Comparison of ENCODE assay signal across 9 mouse cellular contexts in genomic region chr9:49975938-49976671, GRCm38 (mm10).
A peak's percentile ranks its signal among the peaks of the same experiment; 100 is the strongest.
DNase-seq lines count a peak whose midpoint lies in the region; ATAC-seq and TF ChIP-seq lines count a peak whose summit lies in the region.
"Had no signal": no experiment of that assay in that cellular context is flagged by ENCODE, and none has a peak within 500 bp of the region (broad histone marks: within the 10 kb centered on the region; RNA-seq: fewer than 3 reads in every experiment).

No protein-coding gene starts in this region.

- in situ Hi-C loops in Patski (cut with MboI; ENCODE audit: low pct_unique_long_range_greater_than_20kb): loop anchor here (5.0 kb wide), 1 partner anchor 99 kb away; no protein-coding TSS in a partner anchor

- WGBS in hindbrain, postnatal 0 days: 21% methylated on average over 11 of the region's 11 CpGs
- WGBS in midbrain, postnatal 0 days: 48% methylated on average over 11 of the region's 11 CpGs

- ATAC-seq in Patski: peak; percentile 60
- peak; percentile 76 for ATAC-seq in hindbrain, postnatal 0 days
- 0 out of 2 replicates have a peak, but pooled peaks have one; percentile 23 for ATAC-seq in midbrain, postnatal 0 days (ENCODE audit: low FRiP score)
- no peak for ATAC-seq in activated CD4-positive, CD25-positive, alpha-beta regulatory T cell, adult 4 months

- H3K9me3 ChIP-seq in hindbrain, postnatal 0 days (ENCODE audit: low read length): no peaks in the 10 kb centered on the region
- H3K9me3 ChIP-seq in midbrain, postnatal 0 days (ENCODE audit: low read length): no peaks in the 10 kb centered on the region

- H3K4me3 ChIP-seq in hindbrain, postnatal 0 days (ENCODE audit: low read length): no peak overlapping the region
- H3K4me3 ChIP-seq in midbrain, postnatal 0 days (ENCODE audit: low read depth, low read length): no peak overlapping the region

- peak; percentile 95 for DNase-seq in Patski (ENCODE audit: low read depth, low spot score)
- peak; percentile 81 for DNase-seq in cerebellum, adult 11-12 months
- DNase-seq in gastrocnemius, postnatal 14 days: peak; percentile 72
- peak; percentile 91 for DNase-seq in hindbrain, postnatal 0 days (ENCODE audit: low spot score)
- DNase-seq in left cerebral cortex, adult 18-20 months (ENCODE audit: low spot score in 2 of 2): peak; percentile 74 to 76
- DNase-seq in midbrain, postnatal 0 days (ENCODE audit: low spot score): peak; percentile 90
- DNase-seq in embryo, embryonic 10 days (ENCODE audit: low spot score): no peak

- intact Hi-C loops in gastrocnemius, postnatal 14 days (cut with DNase I; ENCODE audit: low total_unique reads): no loop called here

- peak overlapping the region; percentile 22 for H3K4me2 ChIP-seq in hindbrain, postnatal 0 days (ENCODE audit: low read depth, low read length)
- H3K4me2 ChIP-seq in midbrain, postnatal 0 days (ENCODE audit: low read depth, low read length, poor library complexity, severe bottlenecking): no peak overlapping the region

- TF ChIP-seq CTCF in Patski (IDR thresholded peaks at IDR 0.05): no peak
- TF ChIP-seq CTCF in hindbrain, postnatal 0 days (IDR thresholded peaks at IDR 0.05; ENCODE audit: low read depth): no peak
- TF ChIP-seq CTCF in midbrain, postnatal 0 days (IDR thresholded peaks at IDR 0.05): no peak

- H3K27ac ChIP-seq in hindbrain, postnatal 0 days: 0 out of 2 replicates have a peak overlapping the region, but pooled peaks have one; percentile 41
- H3K27ac ChIP-seq in midbrain, postnatal 0 days (ENCODE audit: low read depth, low read length): no peak overlapping the region
- H3K27ac ChIP-seq: macrophage had no signal

- H3K27me3 ChIP-seq in Patski: no peaks in the 10 kb centered on the region
- H3K27me3 ChIP-seq in hindbrain, postnatal 0 days (ENCODE audit: insufficient read depth, low read length): no peaks in the 10 kb centered on the region
- no peaks in the 10 kb centered on the region for H3K27me3 ChIP-seq in midbrain, postnatal 0 days (ENCODE audit: insufficient read depth, low read length)

- POLR2A ChIA-PET in Patski (lab: Charles Lee): interaction anchor here (1.1 kb wide), 1 partner anchor 349 kb away, joined by 3 read pairs; no protein-coding TSS in a partner anchor

- no peaks in the 10 kb centered on the region for H3K36me3 ChIP-seq in hindbrain, postnatal 0 days (ENCODE audit: insufficient read depth, low read length)
- no peaks in the 10 kb centered on the region for H3K36me3 ChIP-seq in midbrain, postnatal 0 days (ENCODE audit: insufficient read depth, low read length)

- H3K4me1 ChIP-seq in hindbrain, postnatal 0 days (ENCODE audit: insufficient read depth, low read length): peaks cover 17% of the 10 kb centered on the region
- H3K4me1 ChIP-seq in midbrain, postnatal 0 days (ENCODE audit: insufficient read depth, low read length): no peaks in the 10 kb centered on the region; the same call in 1 of the 2 replicates

- H3K9ac ChIP-seq in hindbrain, postnatal 0 days (replicated peaks; ENCODE audit: low read length): no peak overlapping the region
- no peak overlapping the region for H3K9ac ChIP-seq in midbrain, postnatal 0 days (replicated peaks; ENCODE audit: low read length, poor library complexity, severe bottlenecking)

- CTCF ChIA-PET in Patski (lab: Charles Lee): no interaction called here
